Comparison of ENCODE assay signal across 16 mouse cellular contexts in genomic region chr1:127248433-127248832, GRCm38 (mm10). TPM values are rescaled to one million over a fixed set of nuclear protein-coding genes. Genes with fewer than 3 reads are reported as not detected.
A peak's percentile ranks its signal among the peaks of the same experiment; 100 is the strongest.
DNase-seq lines count a peak whose midpoint lies in the region; ATAC-seq and TF ChIP-seq lines count a peak whose summit lies in the region.
"Had no signal": no experiment of that assay in that cellular context is flagged by ENCODE, and none has a peak within 500 bp of the region (broad histone marks: within the 10 kb centered on the region; RNA-seq: fewer than 3 reads in every experiment).

No protein-coding gene starts in this region.

- ATAC-seq in kidney, embryonic 14.5 days (ENCODE audit: low FRiP score, low TSS enrichment) = no peak

- H3K9me3 ChIP-seq in kidney, embryonic 14.5 days (ENCODE audit: control insufficient read depth, low read length) = no peaks in the 10 kb centered on the region
- H3K9me3 ChIP-seq: embryonic facial prominence, embryonic 12.5 days; forebrain, embryonic 12.5 days; heart, embryonic 10.5 days had no signal

- H3K27me3 ChIP-seq in kidney, adult 2 months (replicated peaks; ENCODE audit: control insufficient read depth, insufficient read depth, low read length) = no peaks in the 10 kb centered on the region
- H3K27me3 ChIP-seq in kidney, embryonic 14.5 days (ENCODE audit: control insufficient read depth, insufficient read depth, low read length) = no peaks in the 10 kb centered on the region
- H3K27me3 ChIP-seq: embryonic facial prominence, embryonic 12.5 days; forebrain, embryonic 12.5 days had no signal

- H3K9ac ChIP-seq in kidney, embryonic 14.5 days (ENCODE audit: low read depth, low read length) = no peak overlapping the region
- H3K9ac ChIP-seq: embryonic facial prominence, embryonic 12.5 days; forebrain, embryonic 12.5 days had no signal

- TF ChIP-seq POLR2A in kidney, adult 2 months (IDR thresholded peaks at IDR 0.05; ENCODE audit: low read depth, low read length) = no peak

- H3K4me3 ChIP-seq in kidney, adult 2 months (ENCODE audit: insufficient read depth, low read depth, low read length) = no peak overlapping the region
- H3K4me3 ChIP-seq in kidney, embryonic 14.5 days (ENCODE audit: low read length) = no peak overlapping the region
- H3K4me3 ChIP-seq in gastrocnemius, adult 2 months = no peak overlapping the region
- H3K4me3 ChIP-seq: embryonic facial prominence, embryonic 12.5 days; forebrain, embryonic 12.5 days; heart, embryonic 10.5 days had no signal

- H3K36me3 ChIP-seq in kidney, adult 2 months (ENCODE audit: control insufficient read depth, insufficient read depth, low read length) = no peaks in the 10 kb centered on the region
- H3K36me3 ChIP-seq in kidney, embryonic 14.5 days (ENCODE audit: control insufficient read depth, insufficient read depth, low read length) = no peaks in the 10 kb centered on the region
- H3K36me3 ChIP-seq: embryonic facial prominence, embryonic 12.5 days; heart, embryonic 10.5 days had no signal

- H3K4me1 ChIP-seq in kidney, adult 2 months (ENCODE audit: control insufficient read depth, insufficient read depth, low read length) = peaks cover 13% of the 10 kb centered on the region; the same call in 1 of the 2 replicates
- no peaks in the 10 kb centered on the region for H3K4me1 ChIP-seq in kidney, embryonic 14.5 days (ENCODE audit: control insufficient read depth, insufficient read depth, low read length)
- H3K4me1 ChIP-seq: embryonic facial prominence, embryonic 12.5 days; forebrain, embryonic 12.5 days had no signal

- no peak overlapping the region for H3K4me2 ChIP-seq in kidney, embryonic 14.5 days (replicated peaks; ENCODE audit: low read depth, low read length)
- H3K4me2 ChIP-seq: embryonic facial prominence, embryonic 12.5 days; forebrain, embryonic 12.5 days; liver, embryonic 11.5 days had no signal

- intact Hi-C loops in gastrocnemius, adult 2 months (cut with DNase I) = no loop called here

- H3K27ac ChIP-seq in kidney, adult 2 months (ENCODE audit: insufficient read depth, low read depth, low read length) = no peak overlapping the region
- H3K27ac ChIP-seq in kidney, embryonic 14.5 days (ENCODE audit: low read depth, low read length) = no peak overlapping the region
- no peak overlapping the region for H3K27ac ChIP-seq in gastrocnemius, adult 2 months
- H3K27ac ChIP-seq: embryonic facial prominence, embryonic 12.5 days; forebrain, embryonic 12.5 days; heart, embryonic 10.5 days had no signal

- peak; percentile 68 for DNase-seq in kidney, adult 2 months
- DNase-seq in kidney, postnatal 14 days = peak; percentile 53
- peak; percentile 66 for DNase-seq in lung, postnatal 25 days (ENCODE audit: low spot score)
- DNase-seq in yolk sac, embryonic 10.5 days (ENCODE audit: low spot score) = peak; percentile 14
- DNase-seq in gastrocnemius, adult 2 months = no peak
- DNase-seq in adrenal gland, postnatal 10 days = no peak
- DNase-seq: B cell, adult 2 months; cerebellum, adult 11 months; cerebellum, postnatal 36 days; right cerebral cortex, postnatal 14 days; thymus, postnatal 14 days had no signal

- 19% methylated on average over 1 of the region's 1 CpGs for WGBS in kidney, adult 2 months
- 71% methylated on average over 1 of the region's 1 CpGs for WGBS in kidney, embryonic 14.5 days

- TF ChIP-seq CTCF in kidney, adult 2 months (conservative IDR thresholded peaks at IDR 0.05; ENCODE audit: insufficient read depth, insufficient read length, low read depth, low read length) = no peak
- no peak for TF ChIP-seq CTCF in gastrocnemius, adult 2 months (IDR thresholded peaks at IDR 0.05)

RNA-seq across cellular contexts. Expression of gene Mgat5, which starts 43.6 kb away (rescaled TPM):
- 12.0 and 13.1 TPM in 2 replicates for polyA plus RNA-seq in kidney, adult 2 months (2012; rRNA removed)
- 8.4 and 11.0 TPM in 2 replicates for polyA plus RNA-seq in kidney, embryonic 14.5 days (2014; fragmentation: Nextera tagmentation; extraction: Ambion mirVana)
- 1 to 10 TPM in 1 of 2 experiments, under 1 TPM in 1; 0.79 to 1.5 TPM for total RNA-seq in gastrocnemius, adult 2 months (2021)
- total RNA-seq in adrenal gland, postnatal 10 days (2021) = 10 to 100 TPM; 12.4 to 14.3 TPM

Comparison
In these comparisons a context has a peak if more than half of its experiments do, and no peak if none do; other contexts are left out.
1. DNase-seq: peak in kidney, adult 2 months (single experiment), kidney, postnatal 14 days (single experiment), lung, postnatal 25 days (single experiment) and yolk sac, embryonic 10.5 days (single experiment); none in gastrocnemius, adult 2 months (single experiment) and adrenal gland, postnatal 10 days (single experiment).
2. RNA of gene Mgat5, which starts 43.6 kb away (total RNA-seq): 12.4 to 14.3 TPM in adrenal gland, postnatal 10 days; 0.79 to 1.5 TPM in gastrocnemius, adult 2 months; every median in the first group is over 4 times any median in the second.